Mouse (Mus musculus) kidney, adult 8-10 months (tissue): ENCODE measurements at regions not wholly inside any gene's neighbourhood (a gene's known extent, or its start where the extent isn't known, plus 50 kb on each side); places are given as distances from the start of the nearest gene placed in this dataset.
"Not testable (repeated sequence)": the region's sequence is repeated elsewhere in the genome, so short reads cannot be mapped to it uniquely, and the experiment has no call there.

Source experiments
- DNase-seq, 2 experiments: peaks; one replicate each; pipeline ENCODE4 v3.0.0; 2022

DNA sequence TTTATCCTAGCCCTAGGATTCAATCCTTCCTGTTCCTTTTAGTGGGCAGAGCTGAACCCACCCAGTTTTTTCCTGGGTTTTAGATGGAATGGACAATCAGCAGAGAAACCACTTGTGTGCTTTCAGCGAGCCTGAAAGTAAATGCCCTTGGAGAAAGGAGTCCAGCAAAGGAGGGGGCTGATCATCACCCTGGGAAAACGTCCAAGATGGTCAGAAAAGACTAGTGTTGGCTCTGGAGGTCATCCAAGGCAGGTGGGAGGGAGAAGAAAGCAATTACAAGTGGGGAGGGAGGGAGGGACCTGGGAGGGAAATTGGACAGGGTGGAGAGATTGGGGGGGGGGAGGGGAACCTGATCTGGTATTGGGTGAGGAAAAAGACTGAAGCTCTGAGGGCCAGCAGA is 55.6 kb upstream of the Zfp366 start:
- DNase-seq: peak; percentile 39 to 63

DNA sequence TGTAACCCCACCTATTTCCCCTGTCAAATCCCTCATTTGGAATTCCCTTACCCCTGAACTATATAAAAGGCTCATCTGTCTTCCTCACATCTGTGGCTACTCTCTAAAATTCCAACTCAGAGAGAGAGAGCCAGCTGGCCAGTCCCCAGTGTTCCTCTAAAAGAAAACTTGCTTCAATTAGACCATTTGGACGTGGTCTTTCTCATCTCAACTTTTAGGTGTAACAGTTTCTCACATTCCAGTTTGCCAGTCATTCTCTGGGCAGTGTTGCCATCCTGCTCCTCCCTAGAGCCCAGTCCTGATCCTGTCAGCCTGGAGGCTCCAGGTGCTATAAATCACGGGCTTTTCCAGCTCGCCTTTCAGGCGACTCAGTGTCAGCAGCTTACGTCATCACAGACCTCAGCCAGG is 56.3 kb upstream of the Zfp366 start:
- no peak for DNase-seq

DNA sequence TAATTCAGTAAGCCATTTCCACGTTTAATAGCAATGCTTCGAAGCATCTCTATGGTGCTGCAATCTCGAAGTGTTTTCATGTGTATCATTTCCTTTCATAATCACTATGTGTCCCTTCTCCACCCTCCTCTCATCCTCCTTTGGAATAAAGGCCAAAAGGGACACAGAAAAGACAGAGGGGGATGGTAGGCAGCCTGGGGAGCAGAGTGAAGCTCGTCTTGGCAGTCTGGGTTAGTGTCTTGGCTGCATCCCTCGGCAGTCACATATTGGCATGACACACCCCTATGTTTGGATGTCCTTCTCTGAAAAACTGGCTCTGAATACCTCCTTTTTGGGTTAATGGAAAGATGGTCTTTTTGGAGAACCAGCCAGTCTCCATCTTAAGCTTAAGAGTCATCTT is 56.9 kb upstream of the Zfp366 start:
- no peak for DNase-seq

DNA sequence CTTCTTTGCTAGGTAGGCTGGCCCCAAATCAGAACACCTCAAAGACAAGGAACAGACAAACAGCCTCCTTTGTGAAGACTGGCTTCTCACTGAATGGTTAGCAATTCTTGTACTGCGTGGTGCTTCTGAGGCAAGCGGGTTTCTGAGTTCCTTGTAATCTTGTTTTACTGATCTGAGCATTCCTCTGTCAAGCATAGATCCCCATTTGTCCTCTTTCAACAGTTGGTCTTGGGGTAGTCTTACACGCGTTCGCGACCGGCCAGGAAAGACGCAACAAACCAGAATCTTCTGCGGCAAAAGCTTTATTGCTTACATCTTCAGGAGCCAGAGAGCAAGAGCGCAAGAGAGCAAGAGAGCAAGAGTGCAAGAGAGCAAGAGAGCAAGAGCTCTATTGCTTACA is 57.7 kb upstream of the Zfp366 start:
- DNase-seq: not testable (repeated sequence)

DNA sequence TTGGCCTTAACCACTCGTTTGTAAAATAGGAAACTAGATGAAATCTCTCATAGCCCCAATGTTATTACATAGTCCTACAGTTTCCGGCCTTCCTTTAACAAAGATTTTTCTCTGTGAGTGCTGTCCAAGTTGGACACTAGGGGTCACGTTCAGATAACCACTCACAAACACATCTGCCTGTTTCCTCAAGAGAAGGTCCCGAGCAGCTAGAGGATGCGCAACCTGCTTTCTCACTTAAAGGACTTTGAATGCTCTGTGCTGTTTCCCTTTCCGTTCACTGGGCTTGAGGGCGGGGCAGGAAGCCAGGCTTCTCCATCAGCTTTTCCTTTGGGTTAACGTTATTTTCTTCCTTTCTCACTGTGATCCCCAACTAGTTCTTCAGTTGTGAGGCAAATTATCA is 58.1 kb upstream of the Zfp366 start:
- no peak for DNase-seq

DNA sequence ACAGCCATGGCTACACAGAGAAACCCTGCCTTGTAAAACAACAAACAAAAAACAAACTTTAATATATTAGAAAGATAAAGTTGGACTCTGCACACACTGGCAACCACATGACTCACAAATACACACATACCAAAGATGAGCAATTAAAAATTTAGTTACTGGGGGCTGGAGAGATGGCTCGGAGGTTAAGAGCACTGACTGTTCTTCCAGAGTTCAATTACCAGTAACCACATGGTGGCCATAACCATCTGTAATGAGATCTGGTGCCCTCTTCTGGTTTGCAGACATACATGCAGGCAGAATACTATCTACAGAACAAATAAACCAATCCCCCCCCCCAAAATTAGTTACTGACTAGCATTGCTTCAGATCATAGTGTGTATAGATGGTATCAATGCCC is 58.7 kb upstream of the Zfp366 start:
- no peak for DNase-seq

DNA sequence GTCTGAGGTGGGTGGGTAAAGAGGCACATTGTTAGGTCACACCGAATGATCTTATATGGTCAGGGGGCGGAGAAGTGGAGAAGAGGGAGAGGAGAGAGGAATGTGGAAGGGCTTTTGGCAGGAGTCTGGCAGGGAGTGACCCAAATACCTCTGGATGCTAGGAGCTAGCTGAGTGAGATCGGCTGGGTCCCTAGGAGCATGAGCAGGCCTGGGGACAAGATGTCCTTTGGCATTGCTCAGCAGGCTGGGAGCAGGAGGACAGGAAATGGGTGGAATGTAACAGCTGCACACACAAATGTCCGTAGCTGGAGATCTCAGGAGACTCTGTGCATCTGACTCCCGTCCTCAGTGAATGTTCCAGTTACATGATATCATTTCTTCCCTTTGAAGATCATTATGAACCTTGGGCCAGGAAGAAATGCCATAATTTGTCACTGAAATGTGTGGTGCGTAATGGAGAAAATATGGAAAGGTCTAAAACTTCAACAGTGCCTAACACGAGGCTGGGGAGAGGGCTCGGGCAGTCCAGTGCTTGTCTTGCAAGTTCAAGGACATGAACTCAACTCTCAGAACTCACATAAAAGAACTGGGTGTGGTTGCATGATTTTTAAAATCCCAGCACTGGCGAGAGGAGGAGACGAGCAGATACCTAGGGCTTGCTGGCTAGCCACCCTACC is 59.6 kb upstream of the Zfp366 start:
- DNase-seq: peak in 1 of 2 experiments; percentile 44

DNA sequence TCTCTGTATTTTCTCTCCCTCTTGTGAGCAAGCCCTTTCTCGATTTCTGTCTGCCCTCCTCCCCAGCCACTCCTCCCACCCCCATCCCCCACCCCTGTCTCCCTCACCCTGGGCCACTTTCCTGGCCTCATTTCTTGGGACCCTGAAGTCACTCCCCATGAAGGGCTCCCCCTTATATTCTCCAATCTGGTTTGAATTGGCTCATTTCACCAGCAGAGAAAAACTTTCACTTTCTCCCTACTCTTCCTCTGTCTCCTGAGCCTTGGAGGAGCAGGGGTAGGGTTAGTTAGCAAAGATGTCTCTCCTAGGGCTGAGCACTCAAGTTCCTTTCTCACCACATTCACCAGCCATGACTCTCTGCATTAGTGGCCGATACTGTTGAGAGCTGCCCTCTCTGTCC is 60.5 kb upstream of the Zfp366 start:
- DNase-seq: no peak

DNA sequence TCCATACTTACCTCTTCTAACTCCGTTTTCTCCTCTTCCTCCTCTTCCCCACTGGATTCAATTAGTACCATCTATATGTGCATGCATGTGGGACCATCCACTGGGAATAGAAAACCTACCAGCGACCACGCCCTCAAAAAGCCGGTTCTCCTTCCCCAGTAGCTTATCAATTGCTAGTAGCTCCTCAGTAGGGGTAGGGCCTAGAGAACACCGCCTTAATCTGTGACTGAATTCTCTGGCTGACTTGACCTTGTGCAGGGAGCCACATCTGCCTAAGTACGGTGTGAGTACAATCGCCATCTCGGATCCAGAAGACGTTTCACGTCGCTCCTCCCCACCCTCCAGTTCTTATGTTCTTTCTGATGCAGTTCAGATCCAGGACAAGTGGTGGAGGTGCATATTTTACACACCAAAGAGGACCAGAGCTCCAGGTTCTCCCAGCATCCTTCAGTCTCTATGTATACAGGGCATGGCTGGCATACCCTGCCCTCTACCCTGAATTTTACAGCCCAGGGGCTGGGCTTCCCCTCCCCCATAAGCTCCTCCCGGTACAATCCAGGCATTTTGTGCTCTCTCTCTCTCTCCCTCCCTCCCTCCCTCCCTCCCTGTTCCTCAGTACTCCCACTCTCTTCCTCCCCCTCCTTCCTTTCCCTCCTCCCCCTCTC is 61.0 kb upstream of the Zfp366 start:
- DNase-seq: no peak

DNA sequence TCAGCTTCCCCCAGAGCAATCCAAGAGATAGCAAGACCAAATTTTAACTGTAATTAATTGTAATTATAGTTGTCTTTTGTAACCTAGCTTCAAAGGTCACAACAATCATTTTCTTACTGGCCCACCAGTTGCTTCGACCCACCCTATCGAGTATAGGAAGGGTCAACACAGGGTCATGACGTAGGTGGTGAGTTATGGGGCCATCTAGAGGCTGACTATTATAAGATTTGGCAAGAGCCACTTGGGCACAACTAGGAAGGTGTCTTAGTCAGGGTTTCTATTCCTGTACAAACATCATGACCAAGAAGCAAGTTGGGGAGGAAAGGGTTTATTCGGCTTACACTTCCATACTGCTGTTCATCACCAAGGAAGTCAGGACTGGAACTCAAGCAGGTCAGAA is 62.1 kb upstream of the Zfp366 start:
- not testable (repeated sequence) for DNase-seq

DNA sequence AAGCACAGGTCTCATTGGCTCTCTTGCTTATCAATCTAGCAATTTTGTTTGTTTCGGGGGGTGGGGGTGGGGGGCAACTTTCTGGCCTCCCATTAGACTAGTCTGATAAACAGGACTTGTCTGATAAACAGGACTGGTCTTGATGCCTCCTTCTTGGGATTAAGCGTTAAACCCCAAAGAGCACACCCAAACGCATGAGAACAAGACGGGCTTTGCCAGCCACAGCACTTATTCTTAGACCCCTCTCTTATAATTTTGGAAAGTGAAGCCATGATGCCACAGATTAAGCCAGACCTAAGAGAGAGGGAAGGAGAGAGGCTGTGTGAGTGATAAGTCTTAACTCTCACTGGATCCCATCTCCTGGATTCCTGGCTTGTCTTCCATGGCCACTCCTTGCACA is 63.5 kb upstream of the Zfp366 start:
- no peak for DNase-seq

DNA sequence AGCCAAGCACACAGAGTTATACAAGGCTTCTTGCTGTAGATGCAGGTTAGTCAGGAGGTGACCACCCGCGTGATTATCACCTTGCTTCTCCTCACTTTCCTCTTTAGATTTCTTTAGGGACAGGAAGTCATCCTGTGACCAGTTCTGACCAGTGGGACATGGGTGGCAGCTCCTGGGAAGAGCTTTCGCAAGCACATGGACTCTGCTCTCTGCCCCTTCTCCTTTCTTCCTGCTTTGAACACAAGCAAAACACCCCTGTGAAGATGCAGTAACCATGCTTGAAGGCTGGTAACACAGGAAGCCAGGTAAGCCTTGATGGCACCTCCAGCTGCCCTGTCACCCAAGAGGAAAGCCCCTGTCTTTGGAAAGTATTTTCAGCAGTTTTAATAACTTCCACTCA is 64.7 kb upstream of the Zfp366 start:
- DNase-seq: peak in 1 of 2 experiments; percentile 39

DNA sequence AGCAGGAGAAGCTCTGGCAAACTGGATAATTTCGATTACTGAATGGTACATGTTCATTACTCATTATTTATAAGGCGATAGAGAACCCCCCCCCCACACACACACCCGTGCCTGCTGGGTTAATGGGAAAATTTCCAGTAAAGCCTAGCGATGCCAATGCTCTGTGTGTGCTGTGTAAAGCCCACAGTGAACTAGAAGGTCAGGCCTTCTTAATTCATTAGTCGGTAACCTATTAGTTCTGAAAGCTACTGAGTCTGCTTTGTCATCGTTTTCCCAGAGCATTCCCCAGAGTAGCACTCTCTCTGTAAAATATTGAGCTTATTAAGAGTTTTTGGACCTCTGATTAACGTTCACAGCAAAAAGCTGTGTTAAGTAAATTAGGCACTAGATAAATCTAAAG is 65.7 kb upstream of the Zfp366 start:
- peak in 1 of 2 experiments; percentile 54 for DNase-seq

DNA sequence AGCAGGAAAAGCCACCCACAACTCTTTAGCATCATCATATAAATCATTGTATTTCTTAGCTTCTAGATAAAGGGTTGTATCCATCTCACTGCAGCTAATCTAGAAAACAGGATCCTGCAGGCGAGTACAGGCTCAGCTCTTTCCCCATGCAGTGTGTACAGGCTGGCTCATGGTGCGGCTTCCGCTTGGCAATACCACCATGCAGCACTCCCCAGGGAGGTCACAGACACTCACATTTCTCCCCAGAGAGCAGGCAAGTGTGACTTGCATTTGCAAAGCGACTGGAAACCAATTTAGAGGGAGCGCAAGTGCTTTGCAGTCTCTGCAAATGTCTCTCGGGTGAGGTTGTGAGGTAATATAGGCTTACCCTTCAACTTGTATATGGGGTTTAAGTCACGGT is 69.1 kb upstream of the Zfp366 start:
- no peak for DNase-seq

DNA sequence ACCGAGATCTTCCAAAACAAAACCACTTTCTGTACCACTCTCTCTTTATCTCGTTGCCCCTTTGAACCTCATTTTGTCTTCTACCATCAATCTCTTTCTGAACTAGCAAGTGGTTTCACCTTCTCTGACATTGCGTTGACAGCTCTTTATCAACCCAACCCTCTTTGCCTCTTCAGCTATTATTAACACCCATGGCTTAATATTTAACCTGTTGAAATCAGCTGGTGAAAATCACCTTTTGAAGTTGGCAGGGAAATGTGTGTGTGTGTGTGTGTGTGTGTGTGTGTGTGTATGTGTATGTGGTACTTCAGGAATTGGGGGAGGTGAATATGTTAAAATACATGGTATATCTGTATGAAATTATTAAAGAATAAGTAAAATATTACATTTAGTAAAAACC is 70.1 kb upstream of the Zfp366 start:
- peak; percentile 56 to 67 for DNase-seq

DNA sequence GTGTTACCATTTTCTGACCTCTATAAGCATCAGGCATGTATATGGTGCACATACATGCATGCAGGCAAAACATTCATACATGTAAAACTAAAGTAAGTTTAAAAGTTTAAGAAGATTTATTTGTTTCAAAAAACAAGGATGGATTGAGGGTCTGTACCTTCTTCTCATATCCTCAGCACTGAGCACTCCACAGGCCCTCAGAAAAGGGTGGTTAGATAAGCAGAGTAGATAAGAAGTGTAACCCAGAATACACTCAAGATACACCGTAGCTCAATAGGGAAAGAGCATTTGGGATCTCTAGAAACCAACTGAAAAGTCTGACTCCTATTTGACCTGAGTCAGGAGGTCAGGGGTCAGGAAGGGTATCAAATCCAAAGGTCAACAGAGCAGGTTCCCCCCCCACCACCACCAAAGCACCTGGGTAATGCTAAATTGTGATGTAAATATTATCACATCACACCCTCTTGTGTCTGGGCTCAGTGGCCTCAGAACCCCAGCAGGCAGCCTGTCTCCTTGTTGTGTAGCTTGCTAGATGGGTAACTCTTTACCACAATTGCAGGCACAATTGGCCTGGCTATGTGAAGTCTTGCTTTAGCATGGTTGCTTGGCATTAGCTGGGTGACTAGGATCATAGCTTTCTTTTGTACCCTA is 72.8 kb upstream of the Zfp366 start:
- no peak for DNase-seq

DNA sequence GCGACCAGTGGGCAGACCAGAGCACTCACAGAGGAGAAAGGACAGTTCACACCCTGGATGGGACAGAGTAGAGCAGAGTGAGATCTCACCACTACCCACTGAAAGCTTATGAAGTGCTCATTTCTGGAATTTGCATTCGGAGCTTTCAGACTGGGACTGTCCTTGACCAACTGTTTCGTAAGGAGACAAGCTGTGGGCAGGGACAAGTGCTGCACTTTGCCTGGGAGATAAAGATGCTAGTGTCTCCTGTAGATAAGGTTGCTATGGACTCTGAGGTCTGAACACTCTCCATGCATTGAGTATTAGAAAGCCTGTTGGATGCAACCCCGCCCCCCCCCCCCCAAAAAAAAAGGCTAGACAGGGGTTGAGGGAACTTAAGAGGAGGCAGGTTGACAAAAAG is 76.6 kb upstream of the Zfp366 start:
- DNase-seq: no peak

DNA sequence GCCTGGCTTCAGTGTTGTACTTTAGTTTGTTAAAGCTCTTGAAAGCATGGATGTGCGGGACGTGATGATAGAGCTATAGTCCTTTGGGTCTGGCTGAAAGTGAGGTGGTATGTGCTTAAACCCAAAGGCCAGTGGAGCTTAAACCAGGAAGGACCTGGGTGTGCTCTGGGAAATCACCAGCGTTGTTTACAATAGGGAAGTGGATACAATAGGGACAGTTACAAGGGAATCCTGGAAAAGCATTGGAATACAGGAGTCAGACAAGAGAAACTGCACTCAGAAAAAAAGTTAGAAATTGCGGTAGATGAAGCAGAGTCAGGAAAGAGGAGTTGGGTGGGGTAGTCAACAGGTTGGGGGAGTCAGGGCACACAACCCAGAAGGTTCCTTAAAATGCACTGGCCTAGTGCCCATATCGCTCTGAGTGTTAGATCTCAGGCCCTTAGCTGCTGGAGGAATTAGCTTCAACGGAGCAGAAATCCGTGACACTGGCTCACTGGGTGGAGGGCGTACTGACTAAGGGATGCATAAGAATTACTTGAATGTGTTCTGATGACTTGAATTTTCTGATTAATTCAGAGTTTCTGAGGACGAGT is 82.4 kb upstream of the Zfp366 start:
- DNase-seq: no peak

DNA sequence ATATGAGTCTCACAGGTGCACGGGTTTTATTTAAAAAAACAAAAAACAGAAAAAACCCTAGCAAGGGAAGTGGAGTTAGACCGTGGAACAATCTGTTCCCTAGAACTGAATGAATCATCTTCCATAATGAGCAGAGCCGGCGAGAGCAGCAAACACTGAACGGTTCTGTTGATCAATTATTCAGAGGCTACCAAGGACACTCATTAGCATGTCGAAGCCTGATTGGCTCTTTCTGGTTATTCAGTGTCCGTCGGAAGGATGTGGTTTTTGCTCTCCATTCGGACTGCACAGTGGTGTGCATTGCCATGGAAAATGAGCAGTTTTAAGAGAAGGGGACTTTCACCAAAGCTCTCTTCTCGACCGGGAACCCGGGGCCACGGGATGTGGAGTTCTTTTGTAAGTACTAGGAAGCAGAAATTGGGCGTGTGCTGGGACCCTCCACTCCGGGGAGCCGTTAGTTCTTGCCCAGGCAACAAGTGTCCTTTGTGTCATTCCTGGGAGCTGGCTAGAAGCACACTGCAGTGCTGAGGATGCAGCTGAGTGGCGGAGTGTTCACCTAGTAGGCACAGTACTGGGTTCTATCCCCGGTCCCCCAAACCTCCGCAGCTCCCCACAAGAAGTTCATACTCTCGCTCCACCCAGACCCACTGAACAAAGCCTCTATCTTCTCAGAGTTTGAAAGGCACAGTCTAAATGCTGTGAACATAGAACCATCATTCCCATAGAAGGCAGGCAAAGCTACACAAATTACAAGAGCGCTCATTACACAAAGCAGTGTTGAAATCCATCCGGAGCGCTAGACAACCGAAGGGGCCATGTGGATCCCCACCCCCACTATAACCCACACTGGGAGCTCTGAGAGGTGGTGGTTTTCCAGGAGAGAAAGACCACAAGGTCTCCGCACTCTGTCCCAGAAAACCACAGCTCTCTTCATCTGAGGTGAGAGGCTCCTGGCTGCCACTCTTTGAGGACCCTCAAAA is 83.9 kb upstream of the Zfp366 start:
- DNase-seq: peak in 1 of 2 experiments; percentile 47

DNA sequence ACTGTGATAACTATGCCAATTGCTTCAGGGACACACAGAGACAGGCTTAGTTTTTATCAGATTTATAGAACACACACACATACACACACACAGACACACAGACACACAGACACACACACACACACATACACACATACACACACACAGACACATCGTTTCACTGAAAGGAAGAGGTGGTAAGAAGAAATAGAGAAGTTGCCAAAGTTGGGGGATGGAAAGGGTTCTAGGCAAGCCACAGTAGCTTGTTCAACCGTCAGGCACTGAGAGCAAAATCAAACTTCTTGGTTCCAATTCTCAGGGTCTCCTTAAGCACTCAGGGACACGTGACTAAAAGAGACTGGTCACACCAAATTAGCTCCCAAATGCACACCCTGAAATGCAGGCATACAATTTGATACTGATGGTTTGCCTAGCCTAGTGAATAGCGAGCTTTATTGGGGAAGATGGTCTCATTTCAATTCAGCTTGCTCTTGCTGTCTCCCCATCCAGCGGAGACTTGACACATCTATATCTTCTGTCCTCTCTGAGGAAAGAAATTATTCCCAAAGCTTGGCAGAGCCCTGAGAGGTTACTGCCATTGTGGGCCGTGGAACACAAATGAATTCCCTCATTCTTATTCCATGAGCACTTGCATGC is 84.7 kb upstream of the Zfp366 start:
- no peak for DNase-seq

DNA sequence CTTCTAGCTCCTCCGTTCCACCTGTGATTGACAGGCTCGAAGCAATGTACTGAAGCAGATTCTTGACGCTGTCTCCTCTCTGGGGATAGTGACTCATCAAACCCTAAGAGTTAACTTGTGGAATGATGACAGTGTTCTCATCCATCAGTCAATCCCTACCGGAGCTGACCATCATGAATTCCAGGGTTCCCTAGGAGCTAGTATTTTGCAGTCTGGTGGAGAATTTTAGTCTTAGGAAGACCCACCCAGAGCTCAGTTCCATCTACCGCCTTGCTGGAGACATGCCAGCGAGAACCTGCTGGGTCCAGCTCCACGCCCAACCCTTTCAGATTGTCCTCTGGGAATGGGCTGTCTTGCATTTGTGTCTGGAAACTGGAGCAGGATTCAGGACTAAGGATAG is 85.4 kb upstream of the Zfp366 start:
- DNase-seq: no peak
